Mouse (Mus musculus) cerebellum, adult 9-11 months (tissue): Measurements from ENCODE around the gene Disc1.
A peak's percentile ranks its signal among the peaks of the same experiment; 100 is the strongest.

Experiments
- DNase-seq: peaks from one replicate; pipeline ENCODE4 v3.0.0; 2022

The Disc1 gene

DNA sequence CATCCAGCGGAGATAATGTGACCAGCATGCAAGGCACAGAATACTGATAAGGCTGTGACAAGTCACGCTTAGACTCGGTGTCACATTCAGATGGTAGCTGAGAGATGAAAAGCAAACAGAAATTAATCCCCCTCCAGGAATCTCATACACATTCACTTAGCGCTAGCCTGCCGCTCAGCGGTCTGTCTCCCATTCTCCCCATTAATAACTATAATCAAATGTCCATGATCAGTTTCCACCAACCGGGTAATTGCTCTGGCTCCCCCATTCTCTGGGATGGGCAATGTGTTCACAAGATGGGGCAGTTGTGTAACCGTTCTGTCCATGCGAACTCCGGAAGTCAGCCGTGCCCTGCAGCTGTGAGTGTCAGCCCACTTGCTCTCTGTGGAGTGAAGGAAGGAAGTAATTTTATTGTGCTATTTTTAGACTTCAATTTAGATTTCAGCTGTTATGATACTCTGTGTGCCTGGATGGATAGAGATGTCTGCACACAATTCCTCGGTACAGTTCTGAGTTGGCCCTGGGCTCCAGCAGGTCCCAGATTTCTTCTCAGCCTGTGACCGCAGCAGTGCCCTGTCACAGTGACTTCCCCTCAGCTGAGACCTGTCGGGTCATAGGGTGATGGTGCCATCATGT, 173.1 kb downstream of the Disc1 start:
- no peak for DNase-seq

DNA sequence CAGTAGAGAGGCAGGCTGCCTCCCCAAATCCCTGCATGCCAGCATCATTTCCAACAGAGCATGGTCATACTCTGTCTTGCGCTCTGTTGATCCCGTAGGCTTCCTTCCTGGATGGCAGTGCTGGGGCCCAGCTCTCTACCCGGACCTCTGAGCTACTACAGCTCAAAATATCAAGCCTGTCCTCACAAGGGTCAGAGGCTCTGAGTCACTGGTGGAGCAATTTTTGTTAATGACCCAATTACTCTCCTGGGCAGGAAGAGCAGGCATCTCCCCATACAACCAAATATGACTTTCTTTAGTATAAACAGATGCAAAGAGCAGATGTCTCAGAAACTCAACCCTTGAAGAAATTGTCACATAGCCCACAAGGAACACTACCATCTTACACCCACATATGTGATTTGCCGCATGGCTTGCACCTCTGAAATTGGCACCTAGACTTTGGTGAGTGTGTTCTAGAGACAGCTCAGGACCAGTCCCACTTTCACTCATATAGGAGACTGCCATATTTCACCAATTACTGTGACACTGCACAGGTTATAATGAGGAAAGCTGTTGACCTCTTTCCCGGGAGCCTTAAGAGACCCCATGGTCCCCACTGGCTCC, 176.6 kb downstream of the Disc1 start:
- DNase-seq = no peak

DNA sequence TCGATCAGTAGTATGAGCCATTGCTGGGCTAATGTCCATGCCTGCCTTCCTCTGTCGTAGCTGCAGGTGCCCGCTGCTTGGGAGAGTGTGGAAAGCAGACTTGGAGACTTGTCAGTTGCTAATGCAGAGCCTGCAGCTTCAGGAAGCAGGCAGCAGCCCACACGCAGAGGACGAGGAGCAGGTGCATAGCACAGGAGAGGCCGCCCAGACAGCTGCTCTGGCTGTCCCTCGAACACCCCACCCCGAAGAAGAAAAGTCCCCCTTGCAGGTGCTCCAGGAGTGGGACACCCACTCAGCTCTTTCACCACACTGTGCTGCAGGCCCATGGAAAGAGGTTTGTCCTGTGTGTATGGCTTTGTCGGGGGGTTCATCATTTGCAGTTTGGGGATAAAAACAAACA, 178.7 kb downstream of the Disc1 start:
- no peak for DNase-seq

DNA sequence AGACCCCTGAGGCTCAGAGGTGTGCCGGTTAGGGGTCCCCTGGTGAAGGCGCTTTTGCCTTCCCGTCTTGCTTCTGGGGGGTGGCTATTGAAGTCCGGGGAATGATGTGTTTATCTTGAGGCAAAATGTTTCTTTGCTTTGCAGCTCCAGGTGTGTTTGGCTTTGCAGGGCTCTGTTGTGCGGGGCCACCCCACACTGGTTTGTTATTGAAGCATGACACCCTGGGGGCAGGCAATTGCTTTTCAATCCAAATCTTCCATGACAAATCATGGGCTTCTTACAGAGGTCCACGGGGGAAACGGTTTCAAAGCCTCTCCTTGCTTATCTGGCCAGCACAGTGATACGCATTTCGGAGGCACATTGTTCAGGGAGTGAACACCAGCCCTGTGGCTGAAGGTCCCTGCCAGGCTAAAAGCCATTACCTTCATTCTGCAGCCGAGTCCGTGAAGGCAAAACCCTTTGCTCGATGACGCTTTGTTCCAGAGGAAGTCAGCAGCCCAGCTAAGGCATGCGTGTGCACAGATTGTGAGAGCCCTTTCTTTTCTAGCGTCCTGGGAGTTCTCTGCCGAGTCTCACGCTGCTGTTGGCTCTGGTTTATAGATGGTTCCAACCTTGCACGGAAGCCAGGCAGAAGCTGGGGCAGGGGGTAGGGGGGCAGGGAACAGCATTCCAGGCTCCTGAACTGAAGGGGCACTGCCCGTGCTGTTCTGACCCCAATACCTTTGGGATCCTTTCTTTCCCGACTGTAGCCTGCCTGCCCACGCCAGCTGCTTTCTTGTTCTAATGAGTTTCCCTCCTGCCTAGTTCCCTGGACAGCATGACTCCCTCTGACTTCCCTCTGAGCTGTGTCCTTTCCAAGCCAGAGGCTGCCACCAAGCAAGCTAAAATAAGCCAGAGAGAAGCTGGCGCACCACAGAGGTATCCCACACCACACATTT, 182.2 kb downstream of the Disc1 start:
- DNase-seq = no peak

DNA sequence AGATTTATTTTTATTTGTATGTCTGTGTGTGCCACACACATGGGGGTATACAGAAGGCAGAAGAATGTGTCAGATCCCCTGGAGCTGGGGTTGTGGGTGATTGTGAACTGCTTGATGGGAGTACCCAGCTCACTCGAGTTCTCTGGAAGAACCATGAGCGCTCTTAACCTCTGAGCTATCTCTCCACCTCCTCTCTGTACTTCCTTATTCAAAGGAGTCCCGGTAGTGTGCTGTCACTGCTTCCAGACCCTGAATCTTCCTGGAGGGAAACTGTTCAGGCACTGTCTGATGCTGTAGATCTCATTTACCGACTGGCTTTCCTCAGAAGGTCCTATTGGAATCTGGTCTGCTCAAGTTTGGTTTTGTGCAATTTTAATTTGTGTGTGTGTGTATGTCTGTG, 186.8 kb downstream of the Disc1 start:
- DNase-seq = no peak

DNA sequence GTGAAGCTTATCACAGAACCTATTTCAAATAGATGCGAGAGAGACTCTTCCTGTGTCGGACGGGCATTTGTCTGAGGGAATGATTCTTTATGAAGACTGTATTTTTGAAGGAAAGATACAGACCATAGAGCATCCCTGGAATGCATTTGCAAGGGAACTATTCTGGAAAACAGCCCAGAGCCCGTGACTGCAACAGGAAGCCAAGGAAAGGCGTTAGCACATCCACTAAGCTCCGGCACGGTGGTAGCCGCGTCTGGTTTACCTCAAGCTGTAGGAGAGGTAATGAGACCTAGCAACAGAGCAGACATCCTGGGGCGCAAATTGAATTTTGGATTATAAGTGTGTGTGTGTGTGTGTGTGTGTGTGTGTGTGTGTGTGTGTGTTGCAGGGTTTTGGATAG, 188.4 kb downstream of the Disc1 start:
- no peak for DNase-seq

DNA sequence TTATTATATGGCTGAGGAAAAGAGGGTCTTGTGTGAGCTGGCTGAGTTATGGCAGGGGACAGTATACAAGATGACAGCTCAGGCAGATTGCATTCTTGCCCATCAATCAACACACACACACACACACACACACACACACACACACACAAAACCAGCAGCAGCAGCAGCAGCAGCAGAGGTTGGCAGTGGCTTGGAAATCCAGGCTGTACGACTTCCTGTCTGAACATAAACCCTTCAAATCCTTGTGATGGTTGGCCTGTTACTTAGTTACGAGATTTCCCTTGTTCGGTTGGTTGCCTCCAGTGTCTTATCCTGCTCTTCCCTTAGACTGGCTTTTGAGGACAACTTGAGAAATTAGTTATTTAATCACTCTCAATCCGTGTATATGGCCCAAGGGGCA, 188.9 kb downstream of the Disc1 start:
- DNase-seq = no peak

DNA sequence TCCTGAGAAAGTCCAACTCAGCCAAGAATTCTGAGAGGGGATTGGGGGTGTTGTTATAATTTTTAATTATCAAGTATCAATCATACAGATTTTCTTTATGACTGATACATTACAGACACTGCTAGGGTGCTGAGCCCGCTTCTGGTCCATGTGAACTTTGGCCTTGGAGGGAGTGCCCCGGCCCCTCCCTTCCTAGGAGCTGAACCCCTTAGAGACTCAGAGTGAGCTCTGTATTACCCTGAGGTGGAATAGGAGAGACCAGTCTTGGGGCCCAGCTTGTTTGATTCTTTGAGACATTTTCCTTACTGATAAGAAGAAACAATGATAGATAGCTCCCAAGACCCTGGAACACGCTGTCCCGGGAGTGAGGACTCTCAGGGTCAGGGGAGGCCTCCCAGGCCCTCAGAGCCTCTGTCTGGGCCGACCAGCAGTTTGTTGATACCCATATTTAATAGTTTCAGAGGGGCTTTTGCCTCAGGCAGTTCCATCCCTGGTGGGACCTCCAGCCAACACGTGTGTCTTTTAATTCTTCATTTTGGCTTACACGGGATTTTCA, 192.8 kb downstream of the Disc1 start:
- no peak for DNase-seq

DNA sequence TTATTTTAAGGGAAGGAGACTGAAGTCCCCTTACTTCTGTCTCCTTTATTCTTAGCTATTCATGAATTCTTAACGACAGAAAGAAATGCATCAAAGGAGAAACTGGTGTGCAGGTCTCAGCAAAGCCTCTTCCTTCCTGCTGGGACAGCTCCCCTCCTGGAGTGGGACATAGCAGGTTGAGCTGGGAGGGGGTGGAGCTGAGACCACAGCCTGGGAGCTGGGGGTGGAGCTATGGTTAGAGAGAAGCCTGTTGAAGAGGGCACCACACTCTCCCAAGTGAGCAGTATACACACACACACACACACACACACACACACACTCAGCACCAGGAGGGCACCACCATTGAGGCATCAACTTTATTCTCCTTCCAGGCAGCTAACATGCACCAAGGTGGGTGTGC, 193.4 kb downstream of the Disc1 start:
- DNase-seq = no peak

DNA sequence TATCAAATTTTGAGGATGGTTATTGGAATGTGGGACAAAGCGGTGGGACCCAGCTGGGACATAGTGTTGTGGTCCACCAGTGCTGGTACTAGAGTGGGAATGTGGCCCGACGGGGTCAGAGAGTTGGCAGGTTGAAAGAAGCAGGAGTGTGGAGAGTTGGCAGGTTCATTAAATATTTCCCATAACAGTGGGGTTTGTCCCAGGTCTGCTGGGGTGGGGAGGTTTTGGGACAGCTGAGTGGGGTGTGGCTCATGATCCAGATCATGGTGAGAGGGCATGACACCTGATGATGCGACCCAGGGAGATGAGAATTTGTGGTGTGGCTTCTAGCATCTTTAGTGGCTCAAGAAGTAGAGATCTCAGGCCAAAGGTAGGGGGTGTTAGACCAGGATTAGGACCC, 199.0 kb downstream of the Disc1 start:
- peak; percentile 7 for DNase-seq

DNA sequence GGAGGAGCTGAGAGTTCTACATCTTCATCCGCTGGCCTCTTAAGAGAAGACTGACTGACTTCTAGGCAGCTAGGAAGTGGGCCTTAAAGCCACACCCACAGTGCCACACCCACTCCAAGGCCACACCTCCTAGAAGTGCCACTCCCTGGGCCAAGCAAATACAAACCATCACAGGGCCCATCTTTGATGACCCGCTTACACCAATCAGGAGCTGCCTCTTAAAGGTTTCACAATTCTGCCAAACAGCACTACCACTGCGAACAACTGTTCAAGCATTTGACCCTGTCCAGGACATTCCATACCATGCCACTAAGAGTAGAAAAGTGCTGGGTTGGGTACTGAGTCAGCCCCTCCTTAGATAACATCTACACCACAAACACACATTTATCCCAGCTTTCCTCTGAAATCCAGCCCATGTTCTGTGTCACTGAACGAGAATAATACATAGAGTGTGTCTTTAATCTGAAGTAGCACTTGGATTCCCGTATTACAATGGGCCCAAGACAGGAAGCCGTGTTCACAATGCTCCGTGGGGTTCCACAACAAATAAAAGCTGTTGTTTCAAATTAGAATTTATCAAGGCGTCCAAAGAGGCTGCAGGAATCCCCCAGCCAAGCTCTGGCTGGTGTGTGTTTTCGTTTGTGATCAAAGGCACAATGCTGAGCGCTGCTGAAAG, 199.6 kb downstream of the Disc1 start:
- DNase-seq = peak; percentile 28

DNA sequence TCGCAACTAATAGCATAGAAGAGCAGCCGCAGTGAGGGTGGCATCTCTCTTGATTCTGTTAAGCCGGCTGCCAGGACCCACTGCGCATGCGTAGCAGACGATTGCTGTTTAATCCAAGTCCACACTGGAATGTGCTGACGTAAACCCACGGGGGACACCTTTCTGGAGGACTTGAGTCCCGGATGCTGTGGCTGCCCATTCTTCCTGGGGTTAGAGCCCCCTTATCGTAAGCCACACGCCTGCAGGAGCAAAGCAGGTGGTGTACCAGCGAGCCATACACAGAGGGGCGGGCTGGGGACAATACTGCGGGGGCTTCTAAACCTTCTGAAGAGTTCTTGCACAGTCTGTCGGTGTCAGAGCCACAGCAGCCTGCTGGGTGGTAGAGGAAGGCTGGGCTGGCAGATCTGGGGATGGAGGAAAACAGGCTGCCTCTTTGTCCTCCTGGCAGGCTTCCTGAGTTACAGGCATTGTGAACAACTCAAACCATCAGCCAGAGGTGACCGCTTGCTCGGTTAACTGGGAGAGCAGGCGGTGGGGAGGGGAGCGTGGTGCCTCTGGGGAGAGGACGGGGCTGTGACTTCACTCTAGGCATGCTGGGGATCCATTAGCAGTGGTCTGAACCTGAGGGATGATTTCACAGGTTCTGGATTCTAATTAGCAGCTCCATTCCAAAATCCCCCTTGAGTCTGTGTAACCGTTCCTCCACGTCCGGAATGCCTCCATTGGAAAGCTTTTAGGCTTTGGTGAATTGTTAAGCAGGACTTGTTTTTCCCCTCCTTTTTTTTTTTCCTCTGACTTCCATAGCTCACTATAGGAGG, 200.4 kb downstream of the Disc1 start:
- DNase-seq = peak; percentile 92

DNA sequence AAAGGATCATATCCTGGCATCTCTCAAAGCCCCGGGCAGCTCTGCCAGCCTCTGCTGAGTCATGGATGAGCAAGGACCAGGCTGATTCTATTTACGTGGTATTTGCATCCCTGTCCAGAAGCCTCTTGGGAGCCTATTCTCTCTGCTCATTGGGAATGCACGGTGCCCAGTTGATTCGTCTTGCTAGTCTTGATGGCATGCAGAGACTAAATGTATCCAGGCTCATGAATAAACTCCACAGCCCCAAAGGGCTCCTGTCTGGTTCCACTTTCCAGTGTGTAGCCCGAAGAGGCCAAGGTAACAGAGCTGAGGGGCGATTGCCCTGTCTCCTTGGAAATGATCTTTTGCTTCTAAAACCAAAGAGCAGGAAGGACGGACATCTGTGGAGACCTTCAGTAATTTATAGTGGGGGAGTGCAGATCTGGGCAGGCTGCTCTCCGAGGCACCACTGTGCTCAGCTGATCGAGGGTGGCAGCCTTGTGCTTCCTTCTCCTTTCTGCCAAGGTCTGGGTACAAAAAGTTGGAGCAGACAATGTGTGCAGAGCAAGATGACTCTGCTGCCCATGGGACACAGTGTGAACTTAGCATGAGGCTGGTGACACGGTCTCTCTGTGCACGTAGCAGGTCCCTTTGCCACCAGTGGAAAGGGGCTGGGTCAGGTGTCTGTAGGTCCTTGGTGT, 201.2 kb downstream of the Disc1 start:
- DNase-seq = peak; percentile 55

DNA sequence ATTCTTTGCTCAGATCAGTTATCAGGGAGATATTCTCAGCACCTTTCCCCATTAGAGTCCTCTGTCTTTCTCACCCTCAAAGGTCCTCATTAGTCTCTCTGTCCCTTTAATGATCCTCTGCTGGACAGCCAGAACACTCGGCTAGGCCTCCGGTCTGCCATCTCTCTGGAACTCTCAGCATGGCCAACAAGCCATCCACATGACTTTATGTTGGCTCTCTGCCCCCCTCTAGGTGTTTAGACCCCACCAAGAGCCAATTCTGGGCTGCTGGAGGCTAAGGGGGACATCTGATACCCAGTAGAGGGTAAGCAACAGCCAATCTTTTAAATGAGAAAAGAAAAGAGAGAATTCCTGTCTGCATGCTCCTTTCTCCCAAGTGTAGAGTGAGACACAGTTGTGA, 203.7 kb downstream of the Disc1 start:
- DNase-seq = no peak

DNA sequence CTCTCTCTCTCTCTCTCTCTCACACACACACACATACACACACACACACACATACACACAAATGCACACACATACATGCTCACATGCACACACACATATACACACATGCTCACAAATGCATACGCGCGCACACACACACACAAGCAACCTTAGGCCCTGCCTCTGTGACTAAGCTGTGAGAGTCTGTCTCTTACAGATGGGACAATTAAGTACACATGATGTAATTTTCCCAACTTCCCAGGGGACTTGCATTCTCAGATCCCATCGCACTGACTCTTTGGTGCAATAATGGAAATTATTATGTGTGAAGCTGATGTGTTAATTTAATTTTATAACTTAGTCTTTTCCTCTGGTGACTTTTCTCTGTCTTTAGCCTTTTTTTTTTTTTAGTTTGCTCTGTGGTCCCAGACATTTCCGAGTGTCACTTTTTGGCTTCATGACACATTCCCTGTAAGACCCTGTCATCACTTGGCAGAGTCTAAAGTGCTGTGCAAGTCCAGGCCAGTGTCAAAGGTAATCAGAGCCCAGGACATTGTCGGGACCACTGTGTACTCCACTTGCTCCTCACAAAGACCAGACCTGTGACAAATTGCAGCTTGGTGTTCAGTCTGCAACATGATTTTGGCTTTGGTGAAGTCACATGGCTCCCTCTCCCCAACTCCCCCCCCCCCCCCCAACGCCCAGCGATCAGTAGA, 205.0 kb downstream of the Disc1 start:
- no peak for DNase-seq

DNA sequence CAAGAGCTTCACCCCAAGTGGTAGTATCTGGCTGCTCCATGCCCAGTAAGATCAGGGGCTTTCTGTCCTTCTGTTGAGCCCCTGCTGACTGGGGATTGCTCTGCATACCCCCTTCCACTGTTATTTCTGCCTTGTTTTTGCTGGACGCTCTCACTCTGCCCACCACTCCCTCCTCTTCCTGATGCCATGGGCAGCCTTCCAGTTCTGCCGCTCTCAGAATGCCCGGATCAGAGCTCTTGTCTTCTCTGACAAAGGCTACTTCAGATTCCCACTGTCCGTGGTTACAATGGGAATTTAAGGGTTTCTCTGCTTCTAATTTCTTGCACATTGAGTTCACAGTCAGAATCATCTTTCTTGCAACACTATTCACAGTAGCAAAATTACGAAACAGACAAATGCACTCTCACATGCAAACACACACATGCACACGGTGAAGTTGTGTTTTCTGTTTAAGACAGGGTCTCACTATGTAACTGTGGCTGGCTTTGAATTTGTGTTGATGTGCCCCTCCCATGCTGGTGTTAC, 214.2 kb downstream of the Disc1 start:
- DNase-seq = no peak

DNA sequence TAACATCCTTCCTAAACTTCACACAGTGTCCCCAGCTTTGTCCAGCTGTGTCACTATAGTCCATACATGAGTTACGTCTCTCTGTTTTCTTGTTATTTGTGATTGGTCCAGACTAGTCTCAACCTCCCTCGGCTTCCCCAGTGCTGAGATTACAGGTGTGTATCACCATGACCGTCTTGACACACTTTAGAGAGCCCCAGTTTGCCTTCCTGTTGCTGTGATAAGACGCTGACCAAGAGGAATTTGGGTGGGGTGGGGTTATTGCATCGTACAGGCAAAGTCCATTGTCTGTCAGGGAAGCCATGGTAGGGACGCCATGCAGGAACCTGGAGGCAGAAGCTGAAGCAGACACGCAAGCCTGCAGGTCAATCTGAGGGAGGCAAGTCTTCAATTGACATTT, 216.3 kb downstream of the Disc1 start:
- DNase-seq = no peak

DNA sequence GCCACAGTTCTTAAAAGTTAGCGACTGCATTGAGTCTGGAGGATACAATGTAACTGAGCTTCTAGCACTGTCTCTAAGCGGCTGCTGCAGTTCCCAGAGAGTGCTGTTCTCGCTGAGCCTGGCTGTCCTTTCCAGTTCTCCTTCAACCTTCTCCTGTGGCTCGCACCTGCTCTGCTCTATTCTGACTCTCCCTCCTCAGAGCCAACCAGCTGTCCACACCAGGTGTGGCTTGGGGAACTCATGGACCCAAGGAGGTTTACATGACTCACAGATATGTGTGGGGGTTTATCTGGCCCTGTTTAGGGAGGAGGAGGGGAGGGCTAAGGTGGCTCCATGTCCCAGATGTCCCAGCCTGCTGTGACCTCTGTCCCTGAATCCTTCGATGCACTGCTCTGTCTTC, 217.4 kb downstream of the Disc1 start:
- no peak for DNase-seq

DNA sequence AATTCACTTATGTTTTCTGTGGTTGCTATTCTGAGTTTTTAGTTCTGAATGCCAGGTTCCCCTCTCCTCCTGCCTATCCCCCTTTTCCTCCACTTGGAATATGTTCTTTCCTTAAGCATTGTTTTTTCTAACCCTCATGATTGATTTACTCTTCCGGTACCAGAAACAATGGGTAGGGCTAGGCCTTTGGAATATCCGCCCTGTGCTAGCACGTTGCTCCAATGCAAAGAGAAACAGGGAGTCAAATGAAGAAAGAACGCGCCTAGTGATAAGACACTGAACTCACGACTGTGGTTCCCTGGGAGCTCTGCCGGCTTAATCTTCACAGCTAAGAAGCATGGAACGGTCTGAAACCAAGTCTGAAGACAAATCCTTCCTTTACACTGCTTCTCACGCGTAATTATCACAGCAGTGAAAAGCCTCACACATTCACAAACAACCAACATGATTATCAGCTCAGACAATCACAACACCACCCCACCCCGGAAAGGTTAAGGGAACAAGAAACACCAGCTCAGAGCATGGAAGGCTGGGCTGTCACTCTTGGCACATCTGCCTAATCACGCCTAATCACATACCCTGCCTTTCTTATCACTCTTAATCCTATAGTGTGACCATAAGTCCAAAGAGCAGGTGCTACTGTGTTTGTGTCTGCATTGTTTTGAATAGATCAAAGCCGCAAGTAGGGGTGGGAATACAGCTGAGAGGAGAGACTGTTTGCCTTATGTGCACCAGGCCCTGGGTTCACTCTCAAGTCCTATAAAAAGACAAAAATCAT, 218.3 kb downstream of the Disc1 start:
- DNase-seq = no peak
